Mouse (Mus musculus): ENCODE measurements around the gene Zfp54. TPM values are rescaled to one million over a fixed set of nuclear protein-coding genes. Genes with fewer than 3 reads are reported as not detected.

The Zfp54 gene
- total RNA-seq, 1 experiment from 2014 or later, result 3.5 TPM

Other genes starting within 250 kb of the Zfp54 start
- gene Vmn1r234, start 197.1 kb upstream of the Zfp54 start, total RNA-seq (2017), result 0.10 TPM in 1 of 3 replicates, not detected in the others
- not detected in 3 replicates for gene Vmn1r235, start 166.8 kb upstream of the Zfp54 start, total RNA-seq (2017)
- not detected in 3 replicates for gene Vmn1r236, start 140.3 kb upstream of the Zfp54 start, total RNA-seq (2017)
- gene Vmn1r237, start 111.4 kb upstream of the Zfp54 start, total RNA-seq (2017), result not detected in 3 replicates
- 11.9 to 29.1 TPM (median 15.5 TPM) in 3 replicates for gene Zfp677, start 39.5 kb upstream of the Zfp54 start, total RNA-seq (2017)
- 26.6 to 33.0 TPM (median 27.2 TPM) in 3 replicates for gene Zfp51, start 27.1 kb downstream of the Zfp54 start, total RNA-seq (2017)
- 39.0 to 49.6 TPM (median 42.5 TPM) in 3 replicates for gene Zfp53, start 65.8 kb downstream of the Zfp54 start, total RNA-seq (2017)
- 49.3 to 103 TPM (median 59.5 TPM) in 3 replicates for gene Zfp52, start 112.3 kb downstream of the Zfp54 start, total RNA-seq (2017)
- 0.43 to 5.9 TPM (median 5.0 TPM) in 3 replicates for gene Zfp948, start 143.8 kb downstream of the Zfp54 start, total RNA-seq (2017)
- 3.7 to 9.5 TPM (median 4.5 TPM) in 3 replicates for gene Zfp983, start 227.4 kb downstream of the Zfp54 start, total RNA-seq (2017)